Mouse (Mus musculus) mouse embryonic stem cell (cell line): ENCODE data around the gene Pla2g4a.
"Not testable (repeated sequence)": the region's sequence is repeated elsewhere in the genome, so short reads cannot be mapped to it uniquely, and the experiment has no call there.

Experiments
- in situ Hi-C, 2 experiments: fragments of 300-500 bp; cut with MboI; formaldehyde crosslinking; loops; 1 replicate in 1 of 2; 3 replicates in 1 of 2; pipeline ENCODE4 v1.14.3; 2019 to 2020; ENCODE audit warnings: low sequenced_read_pairs in 2 of 2, low pct_unique_long_range_greater_than_20kb in 1 of 2, mixed read lengths in 1 of 2; ENCODE audit not compliant: unreplicated experiment in 1 of 2

The Pla2g4a gene

GRCm38 (mm10) chr1:149940301-149940700, 20.8 kb downstream of the Pla2g4a start:
- in situ Hi-C loops: no loop called here

DNA sequence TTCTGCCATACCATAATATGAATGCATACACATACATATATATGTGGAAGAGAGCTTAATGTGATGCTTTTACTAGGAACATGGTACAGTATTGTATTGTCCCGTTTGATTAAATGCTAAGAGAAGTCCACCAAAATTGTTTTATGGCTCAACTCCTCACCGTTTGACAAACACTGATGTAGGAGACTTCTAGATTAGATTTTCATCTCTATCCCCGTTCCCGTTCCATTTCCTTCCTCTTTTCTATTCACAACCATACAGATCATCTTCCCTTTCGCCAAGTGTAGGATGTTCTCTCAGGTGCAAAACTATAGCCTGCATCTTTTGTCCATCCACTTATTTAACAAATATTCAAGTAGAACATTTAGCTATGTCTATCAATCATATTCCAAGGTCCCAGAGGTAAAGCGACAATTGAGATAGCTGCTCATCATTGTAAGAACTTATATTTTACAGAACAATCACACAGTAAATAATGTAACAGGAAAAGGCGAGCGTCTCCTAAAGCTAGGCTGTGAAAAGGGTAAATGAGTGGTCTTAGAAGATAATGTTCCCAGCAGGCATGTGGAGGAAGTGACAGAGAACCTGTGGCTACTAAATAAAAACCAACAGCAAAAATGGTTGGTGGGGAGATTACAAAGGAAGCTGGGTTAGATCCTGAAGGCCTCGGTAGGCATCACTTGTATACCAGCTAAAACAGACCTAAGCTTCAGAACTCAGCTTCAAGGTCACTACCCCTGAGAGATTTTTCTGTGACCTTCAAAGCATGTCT, 21.6 kb downstream of the Pla2g4a start:
- in situ Hi-C loops: no loop called here

- in situ Hi-C loops: no loop called here
These were observed 23.3 kb downstream of the Pla2g4a start for GRCm38 (mm10) chr1:149937825-149938224.

DNA sequence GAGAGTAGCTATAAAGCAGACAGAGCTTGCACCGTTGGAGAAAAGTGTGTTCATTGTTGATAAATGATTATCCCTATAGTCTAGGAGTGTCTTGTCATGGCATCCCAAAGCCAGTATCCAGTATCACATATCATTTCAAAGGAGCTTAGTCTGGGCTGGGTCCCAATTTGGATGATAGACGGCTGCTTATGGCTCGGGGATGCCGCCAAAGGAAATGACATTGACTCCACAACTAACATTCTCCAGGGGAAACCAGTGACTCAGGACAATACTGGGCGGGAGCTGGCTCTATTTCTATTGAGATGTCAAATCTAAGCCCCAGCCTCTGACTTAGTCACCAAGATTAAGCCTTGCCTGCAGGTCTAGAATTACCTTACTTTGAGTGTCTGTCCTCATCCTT, 31.9 kb downstream of the Pla2g4a start:
- in situ Hi-C loops: no loop called here

GRCm38 (mm10) chr1:149923737-149924136, 37.4 kb downstream of the Pla2g4a start:
- in situ Hi-C loops: not testable (repeated sequence)

DNA sequence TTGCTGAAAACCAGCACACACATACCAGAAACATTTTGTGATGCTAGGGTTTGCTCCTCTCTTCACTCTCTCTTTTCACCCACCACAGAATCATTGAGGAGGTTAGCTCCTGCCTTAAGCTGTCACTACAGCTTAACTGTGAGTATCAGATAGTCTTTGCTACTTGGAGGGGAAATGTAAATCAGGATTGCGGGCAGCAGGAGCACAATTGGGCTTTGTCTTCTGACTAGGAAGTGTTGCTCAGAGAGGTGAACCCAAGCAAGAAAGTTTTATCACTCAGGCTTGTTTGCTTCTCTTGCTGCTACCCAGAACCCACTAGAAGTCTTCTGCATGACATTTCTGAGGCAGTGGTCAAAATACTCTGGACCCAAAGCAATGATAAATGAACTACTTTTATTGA, 38.9 kb downstream of the Pla2g4a start:
- in situ Hi-C loops: no loop called here

DNA sequence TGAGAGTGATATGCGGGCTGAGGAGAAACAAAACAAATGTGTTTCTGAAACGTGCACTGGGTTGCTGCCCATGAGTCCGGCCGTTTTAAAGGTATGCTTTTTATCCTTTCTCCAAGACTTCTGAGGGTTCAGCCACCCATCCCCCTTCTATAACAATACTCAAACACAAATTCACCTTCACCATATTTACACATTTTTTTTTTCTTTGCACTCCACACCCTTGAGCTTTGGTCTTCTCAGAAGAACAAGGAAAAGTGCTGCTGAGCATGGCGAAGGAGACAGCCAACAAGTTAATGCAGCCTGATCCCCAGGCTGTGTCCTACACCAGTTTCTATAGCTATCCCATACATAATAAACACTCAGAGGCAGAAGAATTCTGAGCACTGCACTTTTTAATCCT, 39.8 kb downstream of the Pla2g4a start:
- in situ Hi-C loops: no loop called here

GRCm38 (mm10) chr1:149919301-149919700, 41.8 kb downstream of the Pla2g4a start:
- in situ Hi-C loops: no loop called here

DNA sequence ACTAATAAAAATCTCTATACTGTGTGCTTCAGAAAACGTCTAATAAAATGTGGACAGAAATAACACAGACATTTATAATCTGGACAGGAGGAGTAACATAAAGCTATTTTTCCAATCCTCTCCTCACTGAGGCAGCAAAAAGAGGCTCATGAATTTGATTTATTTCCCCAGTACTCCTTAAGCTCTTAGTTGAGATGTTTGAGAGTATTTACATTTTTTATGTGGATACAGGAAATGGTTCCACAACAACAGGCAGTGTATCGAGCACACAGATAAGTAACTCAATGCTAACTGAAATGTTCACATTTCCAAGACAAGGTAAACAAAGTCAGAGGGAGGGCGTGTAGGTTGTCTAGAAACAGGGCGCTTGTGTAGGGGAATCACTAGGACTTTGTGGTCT, 48.1 kb downstream of the Pla2g4a start:
- in situ Hi-C loops: no loop called here

- in situ Hi-C loops: no loop called here
These were observed 50.0 kb downstream of the Pla2g4a start for GRCm38 (mm10) chr1:149911050-149911449.

DNA sequence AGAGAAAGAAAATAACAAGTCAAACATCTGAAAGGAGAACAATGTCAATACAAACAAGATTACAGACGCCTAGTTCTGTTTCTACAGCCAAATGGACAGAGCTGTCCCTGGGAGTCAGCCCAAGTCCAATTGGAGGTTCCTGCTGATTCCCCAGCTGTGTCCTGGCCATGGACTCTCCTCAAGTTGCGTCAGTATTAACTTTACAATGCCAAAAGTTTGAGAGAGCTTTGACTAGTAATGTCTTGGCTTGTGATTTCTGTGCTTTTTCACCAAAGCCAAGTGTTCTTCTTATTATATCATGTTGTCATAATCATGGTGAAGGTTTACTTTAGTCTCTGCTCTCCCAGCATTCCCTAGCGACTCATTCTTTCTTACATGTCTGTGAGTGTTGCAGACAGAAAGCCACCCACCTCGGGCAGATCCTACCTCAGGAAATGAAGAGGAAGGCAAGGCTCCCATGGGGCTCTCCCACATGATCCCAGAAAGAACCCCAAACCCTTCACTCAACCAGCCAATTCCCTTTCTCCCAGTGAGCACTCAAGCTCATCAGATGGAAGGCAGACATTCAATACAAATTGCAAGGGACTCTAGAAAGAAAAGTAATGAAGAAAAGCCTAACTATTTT, 63.0 kb downstream of the Pla2g4a start:
- in situ Hi-C loops: no loop called here

DNA sequence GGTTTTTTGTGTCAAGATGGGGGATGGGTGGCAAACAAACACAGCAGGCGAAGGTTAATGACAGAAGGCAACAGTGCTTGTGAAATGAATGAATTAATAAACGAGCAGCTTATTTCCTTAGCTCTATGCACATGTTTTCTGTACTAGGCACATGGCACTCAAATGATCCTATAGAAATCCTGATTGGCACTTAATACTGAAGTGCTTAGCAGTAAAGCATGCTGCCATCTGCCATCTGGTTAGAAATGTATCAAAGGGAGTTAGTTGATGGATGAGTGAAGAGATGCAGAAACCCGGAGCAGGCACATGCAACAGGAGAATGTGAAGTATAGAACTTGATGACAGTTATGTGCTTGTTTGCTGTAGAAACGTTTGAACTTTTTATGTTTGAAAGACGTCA, 64.5 kb downstream of the Pla2g4a start:
- in situ Hi-C loops: no loop called here

DNA sequence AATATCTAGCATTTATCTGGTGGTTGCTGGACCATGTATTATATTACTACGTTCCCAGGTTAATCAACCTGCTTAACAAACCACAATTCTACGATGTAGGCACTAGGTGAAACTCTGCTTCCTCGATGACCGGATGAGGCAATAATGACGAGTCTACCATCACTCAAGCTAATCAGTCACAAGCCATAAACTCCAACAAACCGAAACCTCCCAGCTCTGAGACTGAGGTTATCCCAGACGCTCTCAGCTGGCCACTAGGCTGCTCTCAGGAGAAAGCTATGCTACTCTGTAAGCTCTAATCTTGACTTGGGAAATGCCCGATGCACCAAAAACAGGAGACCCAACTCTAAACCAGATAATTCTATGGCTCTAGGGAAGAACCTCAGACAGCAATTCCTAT, 66.2 kb downstream of the Pla2g4a start:
- in situ Hi-C loops: no loop called here

GRCm38 (mm10) chr1:149893903-149894302, 67.2 kb downstream of the Pla2g4a start:
- in situ Hi-C loops: no loop called here

DNA sequence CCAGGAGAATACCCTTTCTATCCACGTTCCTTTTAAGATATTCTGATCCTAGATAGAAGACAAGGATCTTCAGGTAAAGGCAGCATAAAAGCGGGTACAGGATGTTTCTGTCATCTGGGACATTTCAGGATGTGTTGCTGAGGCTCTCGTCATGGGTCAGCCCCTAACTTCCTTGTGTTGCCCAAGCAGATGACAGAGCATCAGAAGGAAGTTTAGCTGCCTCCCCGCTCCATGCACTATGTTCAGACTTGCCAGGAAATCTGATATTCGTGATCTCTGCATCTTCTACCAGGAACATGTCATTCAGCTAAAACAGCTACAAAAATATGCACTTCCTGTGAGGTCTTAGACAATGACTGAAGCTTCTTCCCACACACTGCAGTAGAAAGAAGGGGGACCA, 70.0 kb downstream of the Pla2g4a start:
- in situ Hi-C loops: no loop called here

- in situ Hi-C loops: no loop called here
These were observed 78.6 kb downstream of the Pla2g4a start for GRCm38 (mm10) chr1:149882419-149883025.

DNA sequence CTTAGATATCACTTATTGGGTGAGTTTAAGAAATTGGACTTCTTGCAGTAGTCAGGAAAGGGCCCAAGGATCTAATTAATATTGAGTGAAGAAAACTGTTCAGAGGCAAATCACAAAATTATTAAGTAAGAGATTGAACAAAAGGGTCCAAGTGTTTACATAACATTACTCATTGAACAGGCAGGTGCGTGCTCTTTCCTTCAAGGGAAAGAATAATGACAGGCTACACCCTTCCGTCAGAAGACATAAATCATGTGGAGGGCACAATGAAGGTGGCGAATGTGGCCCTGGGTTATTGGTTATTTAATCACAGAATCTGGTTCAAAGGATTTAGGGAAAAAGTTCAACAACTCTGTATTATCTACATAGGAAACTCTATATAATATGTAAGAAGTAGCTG, 82.9 kb downstream of the Pla2g4a start:
- in situ Hi-C loops: no loop called here

GRCm38 (mm10) chr1:149876502-149876901, 84.6 kb downstream of the Pla2g4a start:
- in situ Hi-C loops: no loop called here

DNA sequence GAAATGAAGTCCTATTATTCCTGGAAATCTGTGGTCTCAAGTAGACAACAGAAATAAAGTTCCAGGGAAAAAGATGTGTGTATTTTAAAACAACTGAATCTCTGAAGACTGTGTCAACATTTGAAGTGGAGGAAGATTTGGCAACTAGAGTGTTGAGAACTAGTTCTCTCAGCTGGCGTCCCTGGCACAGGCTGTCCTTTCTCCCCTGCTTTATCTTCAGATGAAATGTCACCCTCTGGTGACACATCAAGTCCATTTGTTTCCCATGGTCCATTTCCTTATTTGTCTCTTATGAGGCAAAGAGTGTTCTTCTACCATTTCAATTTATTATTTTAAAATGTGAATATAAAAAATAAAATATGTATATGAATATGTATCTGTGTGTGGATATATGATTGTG, 89.5 kb downstream of the Pla2g4a start:
- in situ Hi-C loops: no loop called here

- in situ Hi-C loops: no loop called here
These were observed 93.8 kb downstream of the Pla2g4a start for GRCm38 (mm10) chr1:149867323-149867722.
